Mouse (Mus musculus) layer of hippocampus, adult 8-10 months (tissue): ENCODE data around the gene Htr1f. TPM values are rescaled to one million over a fixed set of nuclear protein-coding genes. Genes with fewer than 3 reads are reported as not detected.

ENCODE experiments used
- DNase-seq, 2 experiments: peaks; one replicate each; pipeline ENCODE4 v3.0.0; 2022; ENCODE audit warnings: low spot score in 2 of 2
- microRNA-seq, 2 experiments: library from miRNA; unstranded; fragments of <30 nt; microRNA quantifications; one replicate each; pipeline ENCODE4 v1.2.0; 2022
- total RNA-seq, 4 experiments: library from RNA; stranded (reverse); gene quantifications; 2 replicates each; pipeline ENCODE4 v1.2.4; 2022

Htr1f gene
- total RNA-seq, 4 experiments from 2014 or later, result 3.8 to 6.9 (median 4.2) TPM

DNA sequence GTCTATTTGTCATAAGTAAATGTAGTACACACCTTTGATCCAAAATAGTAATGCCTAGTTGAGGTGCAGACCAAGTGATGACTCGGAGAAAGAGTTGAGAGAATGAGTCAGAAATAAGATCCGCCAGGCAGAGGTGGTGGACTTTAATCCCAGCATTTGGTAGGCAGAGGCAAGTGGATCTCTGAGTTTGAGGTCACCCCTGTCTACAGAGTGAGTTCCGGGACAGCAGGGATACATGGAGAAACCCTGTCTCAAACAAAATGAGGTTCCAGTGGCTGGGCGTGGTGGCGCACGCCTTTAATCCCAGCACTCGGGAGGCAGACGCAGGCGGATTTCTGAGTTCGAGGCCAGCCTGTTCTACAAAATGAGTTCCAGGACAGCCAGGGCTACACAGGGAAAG is 230.3 kb downstream of the Htr1f start:
- no peak for DNase-seq

Small RNAs within 50 kb of the gene (microRNA-seq; reads per million reads assigned to microRNA genes)
- gene Gm23374, result 0 reads per million in 2 experiments
